Mouse (Mus musculus) T-cell, adult 2 months (primary cell): ENCODE data around the gene Abcb8.
"Not testable (repeated sequence)": the region's sequence is repeated elsewhere in the genome, so short reads cannot be mapped to it uniquely, and the experiment has no call there.

Source experiments
- DNase-seq: peaks from one replicate; pipeline ENCODE4 v3.0.0; 2022; ENCODE audit warnings: low spot score

Gene Abcb8

GRCm38 (mm10) chr5:24396254-24396653 is 2.8 kb downstream of the Abcb8 start:
- not testable (repeated sequence) for DNase-seq

GRCm38 (mm10) chr5:24399686-24400085 is 6.2 kb downstream of the Abcb8 start:
- DNase-seq, result no peak

- no peak for DNase-seq
Measured at GRCm38 (mm10) chr5:24400362-24400761, 6.9 kb downstream of the Abcb8 start.

- DNase-seq, result no peak
Measured at GRCm38 (mm10) chr5:24400911-24401605, 7.6 kb downstream of the Abcb8 start.

GRCm38 (mm10) chr5:24401969-24402368 is 8.5 kb downstream of the Abcb8 start:
- no peak for DNase-seq

- no peak for DNase-seq
Measured at GRCm38 (mm10) chr5:24404594-24405360, 11.3 kb downstream of the Abcb8 start.

- DNase-seq, result no peak
Measured at GRCm38 (mm10) chr5:24405389-24405876, 12.0 kb downstream of the Abcb8 start.

GRCm38 (mm10) chr5:24408651-24409050 is 15.2 kb downstream of the Abcb8 start:
- no peak for DNase-seq

- DNase-seq, result no peak
Measured at GRCm38 (mm10) chr5:24409466-24409865, 16.0 kb downstream of the Abcb8 start.

GRCm38 (mm10) chr5:24412063-24412462 is 18.6 kb downstream of the Abcb8 start:
- DNase-seq, result no peak

GRCm38 (mm10) chr5:24413042-24413693 is 19.7 kb downstream of the Abcb8 start, which contains the start of gene Asic3:
TSS of gene Asic3 (plus strand) at chr5:24413392.
- no peak for DNase-seq

GRCm38 (mm10) chr5:24413938-24414337 is 20.5 kb downstream of the Abcb8 start:
- no peak for DNase-seq

GRCm38 (mm10) chr5:24416222-24416736 is 22.8 kb downstream of the Abcb8 start:
- peak; percentile 77 for DNase-seq

GRCm38 (mm10) chr5:24417587-24417986 is 24.1 kb downstream of the Abcb8 start:
- DNase-seq, result no peak

- no peak for DNase-seq
Measured at GRCm38 (mm10) chr5:24420381-24420780, 26.9 kb downstream of the Abcb8 start.

- DNase-seq, result peak; percentile 97
Measured at GRCm38 (mm10) chr5:24423129-24424003, 29.9 kb downstream of the Abcb8 start, which contains the start of the genes Cdk5 and Slc4a2. TSS of gene Cdk5 (minus strand) at chr5:24423530. TSS of gene Slc4a2 (plus strand) at chr5:24423837.

GRCm38 (mm10) chr5:24424004-24424781 is 30.7 kb downstream of the Abcb8 start:
- DNase-seq, result no peak

GRCm38 (mm10) chr5:24424861-24425411 is 31.5 kb downstream of the Abcb8 start:
- DNase-seq, result peak; percentile 81

GRCm38 (mm10) chr5:24425421-24426036 is 32.1 kb downstream of the Abcb8 start:
- peak; percentile 57 for DNase-seq

- DNase-seq, result no peak
Measured at GRCm38 (mm10) chr5:24426037-24426432, 32.6 kb downstream of the Abcb8 start.
